Mouse (Mus musculus) CH12.LX (cell line): Measurements from ENCODE around the gene Zfp870.

ENCODE experiments used
- CTCF ChIP-seq, 2 experiments: IDR thresholded peaks in 1 of 2; conservative IDR thresholded peaks in 1 of 2; 2 replicates each; pipeline ENCODE4 v1.5.1; 2011 to 2012; ENCODE audit warnings: low read depth in 2 of 2, low read length in 2 of 2, improper control_type of control experiment in 1 of 2, inconsistent platforms in 1 of 2, mild to moderate bottlenecking in 1 of 2, moderate library complexity in 1 of 2
- JUN ChIP-seq: IDR thresholded peaks from 2 replicates; pipeline ENCODE4 v1.6.1; 2011; ENCODE audit warnings: low read depth, mild to moderate bottlenecking, low read length, improper control_type of control experiment, moderate library complexity; ENCODE audit not compliant: insufficient read depth
- JUND ChIP-seq: conservative IDR thresholded peaks from 2 replicates; pipeline ENCODE4 v1.6.1; 2011; ENCODE audit warnings: low read depth, low read length, improper control_type of control experiment
- MAX ChIP-seq: IDR thresholded peaks from 2 replicates; pipeline ENCODE4 v1.6.1; 2011; ENCODE audit warnings: low read length, improper control_type of control experiment
- ZC3H11A ChIP-seq: IDR thresholded peaks from 2 replicates; pipeline ENCODE4 v1.6.1; 2012; ENCODE audit warnings: low read depth, mild to moderate bottlenecking, inconsistent platforms, low read length, improper control_type of control experiment
- ZKSCAN1 ChIP-seq: IDR thresholded peaks from 2 replicates; pipeline ENCODE4 v1.6.1; 2012; ENCODE audit warnings: low read depth, inconsistent platforms, low read length, improper control_type of control experiment, borderline replicate concordance
- ZNF384 ChIP-seq: IDR thresholded peaks from 2 replicates; pipeline ENCODE4 v1.6.1; 2012; ENCODE audit warnings: low read depth, low read length, improper control_type of control experiment, inconsistent platforms

DNA sequence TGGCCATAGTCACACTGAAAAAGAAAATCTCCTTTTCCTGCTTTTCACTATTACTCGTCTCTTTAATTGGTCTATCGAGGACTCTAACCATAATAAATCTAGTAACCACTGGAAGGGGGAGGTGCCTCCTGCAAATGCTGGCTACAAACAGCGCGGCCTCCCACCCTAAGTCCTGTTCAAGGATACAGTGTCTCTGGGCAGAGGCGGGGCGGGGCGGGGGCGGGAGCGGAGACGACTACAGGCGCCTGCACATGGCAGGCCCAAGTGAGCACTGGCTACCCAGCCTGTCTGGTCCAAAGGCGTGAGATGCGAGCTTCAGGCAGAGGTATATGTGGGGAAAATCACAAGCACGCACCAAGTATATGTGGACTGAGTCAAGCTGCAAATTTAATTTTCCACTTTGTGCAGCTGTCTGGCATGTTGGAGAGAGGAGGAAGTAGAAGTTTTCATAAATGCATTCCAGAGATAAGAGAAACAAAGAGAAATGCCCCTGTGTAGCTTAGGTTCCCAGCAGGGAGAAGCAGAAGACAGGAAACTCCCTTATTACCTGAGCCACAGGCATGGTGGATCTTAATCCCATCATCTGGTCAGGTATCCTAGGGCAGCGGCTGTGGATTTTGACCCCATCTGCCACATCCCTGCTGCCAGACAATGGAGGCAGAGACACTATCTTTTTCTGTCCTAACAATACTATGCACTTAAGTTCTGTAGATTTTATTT, 52.2 kb downstream of the Zfp870 start:
- TF ChIP-seq CTCF (conservative IDR thresholded peaks at IDR 0.05 in 1 of 2, IDR thresholded peaks at IDR 0.05 in 1 of 2; ENCODE audit: low read depth in 2 of 2, low read length in 2 of 2) = no peak
- no peak for TF ChIP-seq ZKSCAN1
- TF ChIP-seq JUND = no peak
- TF ChIP-seq MAX = no peak
- no peak for TF ChIP-seq JUN
- TF ChIP-seq ZC3H11A = no peak
- TF ChIP-seq ZNF384 = no peak
